ENCODE assay signal across 20 mouse cellular contexts in the genomic region with DNA sequence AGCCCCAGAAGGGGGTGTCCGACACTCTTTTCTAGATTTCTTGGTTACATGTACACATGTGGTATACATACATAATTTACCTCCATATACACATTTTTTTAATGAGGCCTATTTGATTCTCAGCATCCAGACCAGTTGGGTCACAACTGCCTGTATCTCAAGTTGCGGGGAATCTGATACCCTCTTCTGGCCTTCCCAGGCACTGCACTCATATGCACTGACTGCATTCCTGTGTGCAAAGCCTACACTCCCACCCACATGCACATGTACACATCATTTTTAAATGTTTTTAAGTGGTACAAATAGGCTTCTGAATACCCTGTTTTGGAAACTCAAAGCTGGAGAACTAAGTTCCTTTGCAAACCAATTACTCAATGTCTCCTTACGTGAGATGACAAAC. TPM values are rescaled to one million over a fixed set of nuclear protein-coding genes. Genes with fewer than 3 reads are reported as not detected.
A peak's percentile ranks its signal among the peaks of the same experiment; 100 is the strongest.
DNase-seq lines count a peak whose midpoint lies in the region; ATAC-seq and TF ChIP-seq lines count a peak whose summit lies in the region.
"Had no signal": no experiment of that assay in that cellular context is flagged by ENCODE, and none has a peak within 500 bp of the region (broad histone marks: within the 10 kb centered on the region; RNA-seq: fewer than 3 reads in every experiment).

No protein-coding gene starts in this region.

- no peak overlapping the region for H3K4me3 ChIP-seq in intestine, postnatal 0 days (ENCODE audit: low read depth, low read length)
- H3K4me3 ChIP-seq in intestine, embryonic 16.5 days (ENCODE audit: low read length), result no peak overlapping the region
- H3K4me3 ChIP-seq: embryonic facial prominence, embryonic 15.5 days; limb, embryonic 10.5 days; liver, embryonic 13.5 days; midbrain, embryonic 15.5 days had no signal

- no peak overlapping the region for H3K4me2 ChIP-seq in intestine, postnatal 0 days (replicated peaks; ENCODE audit: low read depth)
- no peak overlapping the region for H3K4me2 ChIP-seq in intestine, embryonic 16.5 days (ENCODE audit: low read depth, low read length)
- H3K4me2 ChIP-seq: embryonic facial prominence, embryonic 15.5 days; liver, embryonic 13.5 days; midbrain, embryonic 15.5 days had no signal

- 86% methylated on average over 3 of the region's 3 CpGs for WGBS in intestine, postnatal 0 days
- WGBS in intestine, embryonic 16.5 days, result 83% methylated on average over 3 of the region's 3 CpGs

- ATAC-seq in intestine, postnatal 0 days, result no peak
- ATAC-seq in intestine, embryonic 16.5 days, result no peak
- ATAC-seq: midbrain, embryonic 15.5 days had no signal

- DNase-seq in thymus, postnatal 25 days, result peak; percentile 3
- no peak for DNase-seq in thymus, postnatal 36 days
- peak; percentile 13 for DNase-seq in ZHBTc4 (ENCODE audit: low read depth, low spot score)
- no peak for DNase-seq in right cerebral cortex, postnatal 25 days
- DNase-seq in gastrocnemius, adult 8-10 months (ENCODE audit: low spot score in 2 of 2), result no peak
- DNase-seq: adrenal gland, postnatal 25 days; cerebellum, adult 9-10 months; heart, adult 11 months; kidney, adult 18-20 months; kidney, postnatal 25 days; layer of hippocampus, postnatal 36 days; liver, embryonic 13.5 days; right cerebral cortex, postnatal 14 days; thymus, adult 18-20 months had no signal

- peak; percentile 28 for TF ChIP-seq CTCF in intestine, postnatal 0 days (IDR thresholded peaks at IDR 0.05; ENCODE audit: low read depth)

- H3K9ac ChIP-seq in intestine, postnatal 0 days (ENCODE audit: low read depth, low read length), result no peak overlapping the region
- no peak overlapping the region for H3K9ac ChIP-seq in intestine, embryonic 16.5 days (ENCODE audit: low read depth, low read length)
- H3K9ac ChIP-seq: embryonic facial prominence, embryonic 15.5 days; liver, embryonic 13.5 days; midbrain, embryonic 15.5 days had no signal

- no peak overlapping the region for H3K27ac ChIP-seq in intestine, postnatal 0 days (ENCODE audit: low read depth, low read length)
- H3K27ac ChIP-seq in intestine, embryonic 16.5 days (ENCODE audit: low read length), result no peak overlapping the region
- H3K27ac ChIP-seq: embryonic facial prominence, embryonic 15.5 days; limb, embryonic 10.5 days; liver, embryonic 13.5 days; macrophage; midbrain, embryonic 15.5 days had no signal

- H3K27me3 ChIP-seq in intestine, postnatal 0 days (replicated peaks; ENCODE audit: control insufficient read depth, insufficient read depth, low read length), result no peaks in the 10 kb centered on the region
- H3K27me3 ChIP-seq in intestine, embryonic 16.5 days (replicated peaks; ENCODE audit: control insufficient read depth, insufficient read depth, low read length), result peaks cover 5% of the 10 kb centered on the region; the same call in 1 of the 2 replicates
- H3K27me3 ChIP-seq: liver, embryonic 13.5 days had no signal

- no peaks in the 10 kb centered on the region for H3K4me1 ChIP-seq in intestine, postnatal 0 days (replicated peaks; ENCODE audit: control insufficient read depth, insufficient read depth, low read length)
- H3K4me1 ChIP-seq in intestine, embryonic 16.5 days (ENCODE audit: control insufficient read depth, insufficient read depth, low read length), result no peaks in the 10 kb centered on the region
- H3K4me1 ChIP-seq: embryonic facial prominence, embryonic 15.5 days; limb, embryonic 10.5 days; liver, embryonic 13.5 days; midbrain, embryonic 15.5 days had no signal

- no peaks in the 10 kb centered on the region for H3K9me3 ChIP-seq in intestine, postnatal 0 days (ENCODE audit: control insufficient read depth)
- no peaks in the 10 kb centered on the region for H3K9me3 ChIP-seq in intestine, embryonic 16.5 days (ENCODE audit: control insufficient read depth, low read length)
- H3K9me3 ChIP-seq: embryonic facial prominence, embryonic 15.5 days; limb, embryonic 10.5 days; liver, embryonic 13.5 days; midbrain, embryonic 15.5 days had no signal

- no peaks in the 10 kb centered on the region for H3K36me3 ChIP-seq in intestine, postnatal 0 days (ENCODE audit: control insufficient read depth, insufficient read depth)
- no peaks in the 10 kb centered on the region for H3K36me3 ChIP-seq in intestine, embryonic 16.5 days (ENCODE audit: control insufficient read depth, insufficient read depth, low read length)
- H3K36me3 ChIP-seq: embryonic facial prominence, embryonic 15.5 days; limb, embryonic 10.5 days; liver, embryonic 13.5 days; midbrain, embryonic 15.5 days had no signal

RNA-seq across cellular contexts. Expression of gene Gpm6b, which starts 54.8 kb away (rescaled TPM):
- polyA plus RNA-seq in intestine, postnatal 0 days (2015; fragmentation: Nextera tagmentation; extraction: Ambion mirVana), result 6.7 and 7.6 TPM in 2 replicates
- 19.0 and 19.6 TPM in 2 replicates for polyA plus RNA-seq in intestine, embryonic 16.5 days (2015; fragmentation: Nextera tagmentation; extraction: Ambion mirVana)
- 1 to 10 TPM; 1.6 to 5.0 (median 3.2) TPM for total RNA-seq in gastrocnemius, adult 8-10 months (2022)

Comparison
In these comparisons a context has a peak if more than half of its experiments do, and no peak if none do; other contexts are left out.
1. DNase-seq: peak in thymus, postnatal 25 days (single experiment) and ZHBTc4 (single experiment); none in thymus, postnatal 36 days (0 of 2), right cerebral cortex, postnatal 25 days (single experiment) and gastrocnemius, adult 8-10 months (0 of 2).